Mouse (Mus musculus) lung, embryonic 15.5 days (tissue): ENCODE data around the gene Pnpla7. TPM values are rescaled to one million over a fixed set of nuclear protein-coding genes. Genes with fewer than 3 reads are reported as not detected.

Experiments
- ATAC-seq: fragments of 200-750 bp; cut with Nextera tagmentation; 2 replicates; pipeline ENCODE4 v1.8.0; 2017; ENCODE audit warnings: moderate number of reproducible peaks, borderline replicate concordance; ENCODE audit not compliant: low FRiP score, low TSS enrichment; ENCODE audit errors: extremely low read depth
- H3K27ac ChIP-seq: fragments of 300-500 bp; sonication (generic); 2 replicates; pipeline ENCODE4 v1.5.1; 2015; ENCODE audit warnings: moderate library complexity, mild to moderate bottlenecking, inconsistent platforms
- H3K27me3 ChIP-seq: fragments of 300-500 bp; sonication (generic); 2 replicates; pipeline ENCODE4 v1.6.1; 2015; ENCODE audit warnings: inconsistent platforms
- H3K36me3 ChIP-seq: fragments of 300-500 bp; sonication (generic); 2 replicates; pipeline ENCODE4 v1.6.1; 2015; ENCODE audit warnings: inconsistent platforms
- H3K4me1 ChIP-seq: fragments of 300-500 bp; sonication (generic); 2 replicates; pipeline ENCODE4 v1.6.1; 2015; ENCODE audit warnings: inconsistent platforms
- H3K4me2 ChIP-seq: fragments of 300-500 bp; sonication (generic); 2 replicates; pipeline ENCODE4 v1.6.1; 2015; ENCODE audit warnings: inconsistent platforms, mild to moderate bottlenecking, moderate library complexity
- H3K4me3 ChIP-seq: fragments of 300-500 bp; sonication (generic); 2 replicates; pipeline ENCODE4 v1.5.1; 2015; ENCODE audit warnings: mild to moderate bottlenecking, inconsistent platforms
- H3K9ac ChIP-seq: fragments of 300-500 bp; sonication (generic); 2 replicates; pipeline ENCODE4 v1.6.1; 2015; ENCODE audit warnings: inconsistent platforms
- H3K9me3 ChIP-seq: fragments of 300-500 bp; sonication (generic); 2 replicates; pipeline ENCODE4 v1.6.1; 2016; ENCODE audit warnings: inconsistent platforms
- WGBS: fragments of 180-500 bp; shearing (Covaris S2); methylation state at CpG from one replicate; pipeline ENCODE4 v1.1.7; 2015; 5-methylcytosine and 5-hydroxymethylcytosine counted together
- polyA plus RNA-seq: library from polyadenylated mRNA; unstranded; fragments of >200 nt; fragmentation: Nextera tagmentation; extraction: Ambion mirVana; gene quantifications from 2 replicates; pipeline ENCODE4 v1.2.1, GENCODE M21; 2015

Pnpla7 gene
- polyA plus RNA-seq, 1 experiment from 2014 or later, result 7.9 TPM

DNA sequence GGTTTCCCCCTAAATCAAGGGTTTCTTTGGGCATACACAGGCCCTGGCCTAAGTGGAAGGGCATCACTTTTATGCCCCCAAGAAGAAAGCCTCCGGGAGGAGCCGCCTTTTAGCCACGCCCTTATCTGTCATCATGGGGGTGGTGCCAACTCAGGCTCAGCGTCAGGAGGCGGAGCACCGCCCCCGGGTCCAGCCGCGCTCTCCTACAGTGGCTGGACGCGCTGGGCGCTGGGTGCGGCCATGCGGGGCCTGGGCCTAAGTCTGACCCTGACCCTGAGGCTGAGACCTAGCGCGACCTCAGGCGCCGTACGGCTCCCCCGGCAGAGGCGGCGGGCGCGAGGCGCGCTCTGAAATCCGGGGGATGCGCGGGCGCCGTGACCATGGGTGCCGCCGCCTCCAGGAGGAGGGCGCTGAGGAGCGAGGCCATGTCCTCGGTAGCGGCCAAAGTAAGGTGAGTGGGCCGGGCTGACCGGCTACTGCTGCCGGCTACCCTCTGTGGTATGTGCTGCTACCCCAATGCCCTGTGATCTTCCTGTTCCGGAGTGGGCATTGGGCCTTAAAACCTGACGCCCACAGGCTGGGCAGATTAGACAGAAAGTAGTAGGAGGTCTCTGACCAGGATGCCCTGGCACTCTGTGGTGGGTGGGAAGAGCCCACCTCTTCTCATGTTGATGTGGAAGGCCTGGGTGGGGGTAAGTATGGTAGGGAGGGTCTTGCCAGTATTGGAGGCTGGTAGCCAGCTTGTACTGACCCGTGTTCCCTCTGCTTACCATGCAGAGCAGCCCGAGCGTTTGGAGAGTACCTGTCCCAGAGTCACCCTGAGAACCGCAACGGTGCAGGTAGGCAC lies 78.6 kb downstream of the Pnpla7 start, which contains the start of gene Nsmf:
Gene Nsmf, plus strand, starts transcription at position 135 of the 847 bp plus-strand sequence.
- H3K27me3 ChIP-seq, result no peaks in the 10 kb centered on the region
- H3K4me2 ChIP-seq, result peak within 1 kb of the TSS; percentile 73
- peak; percentile 92 for ATAC-seq
- 0 out of 2 replicates have a peak, but pooled peaks cover under 1% of the 10 kb centered on the region for H3K36me3 ChIP-seq
- H3K4me3 ChIP-seq, result peak within 1 kb of the TSS; percentile 70
- H3K9me3 ChIP-seq, result no peaks in the 10 kb centered on the region
- peaks cover 7% of the 10 kb centered on the region for H3K4me1 ChIP-seq
- 3% methylated on average over 47 of the region's 47 CpGs for WGBS
- peak within 1 kb of the TSS; percentile 72 for H3K9ac ChIP-seq
- H3K27ac ChIP-seq, result no peak within 1 kb of the TSS

DNA sequence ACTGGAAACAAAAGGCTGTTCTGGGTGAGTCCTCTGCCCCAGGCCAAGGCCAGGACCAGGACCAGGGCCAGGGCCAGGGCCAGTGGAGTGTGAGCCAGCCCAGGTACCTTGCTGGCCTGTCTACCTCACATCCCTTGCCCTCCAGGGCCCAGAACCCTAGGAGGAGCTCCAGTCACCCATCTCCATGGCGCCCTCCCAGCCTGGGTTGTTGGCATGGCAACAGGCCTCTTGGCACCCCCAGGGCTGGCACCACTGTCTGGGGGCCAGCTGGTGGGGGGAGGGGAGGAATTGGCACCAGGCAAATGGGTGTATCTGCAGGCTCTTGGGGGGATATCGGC lies 79.2 kb downstream of the Pnpla7 start:
- peaks cover 7% of the 10 kb centered on the region for H3K4me1 ChIP-seq
- H3K27me3 ChIP-seq, result no peaks in the 10 kb centered on the region
- no peaks in the 10 kb centered on the region for H3K9me3 ChIP-seq
- 0 out of 2 replicates have a peak, but pooled peaks have one; percentile 3 for ATAC-seq
- 56% methylated on average over 2 of the region's 2 CpGs for WGBS
- peak overlapping the region; percentile 72 for H3K9ac ChIP-seq
- H3K27ac ChIP-seq, result no peak overlapping the region
- 0 out of 2 replicates have a peak, but pooled peaks cover 6% of the 10 kb centered on the region for H3K36me3 ChIP-seq
- H3K4me3 ChIP-seq, result peak overlapping the region; percentile 70
- peak overlapping the region; percentile 73 for H3K4me2 ChIP-seq

DNA sequence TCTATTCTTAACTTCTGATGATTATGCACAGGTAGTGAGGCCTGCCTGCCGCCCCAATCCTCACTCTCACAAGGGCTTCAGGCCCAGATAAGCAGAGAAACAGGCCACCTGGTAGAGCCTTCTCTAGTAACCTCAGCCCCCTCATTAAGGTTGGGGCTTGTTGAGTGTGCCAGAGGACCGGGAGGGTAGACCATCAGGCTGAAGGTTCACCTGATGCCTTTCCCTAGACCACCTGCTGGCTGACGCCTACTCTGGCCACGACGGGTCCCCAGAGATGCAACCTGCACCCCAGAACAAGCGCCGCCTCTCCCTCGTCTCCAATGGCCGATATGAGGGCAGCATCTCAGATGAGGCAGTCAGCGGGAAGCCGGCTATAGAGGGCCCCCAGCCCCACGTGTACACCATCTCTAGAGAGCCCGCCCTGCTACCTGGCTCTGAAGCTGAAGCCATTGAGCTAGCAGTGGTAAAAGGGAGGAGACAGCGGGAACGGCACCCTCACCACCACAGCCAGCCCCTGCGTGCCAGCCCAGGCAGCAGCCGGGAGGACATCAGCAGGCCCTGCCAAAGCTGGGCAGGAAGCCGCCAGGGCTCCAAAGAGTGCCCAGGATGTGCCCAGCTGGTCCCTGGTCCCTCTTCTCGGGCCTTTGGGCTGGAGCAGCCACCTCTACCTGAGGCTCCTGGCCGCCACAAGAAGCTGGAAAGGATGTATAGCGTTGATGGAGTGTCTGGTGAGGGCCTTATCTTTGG lies 79.7 kb downstream of the Pnpla7 start:
- no peaks in the 10 kb centered on the region for H3K9me3 ChIP-seq
- no peaks in the 10 kb centered on the region for H3K27me3 ChIP-seq
- H3K9ac ChIP-seq, result no peak overlapping the region; the same call in 1 of the 2 replicates
- H3K4me2 ChIP-seq, result peak overlapping the region; percentile 73
- peaks cover 7% of the 10 kb centered on the region for H3K4me1 ChIP-seq
- WGBS, result 87% methylated on average over 21 of the region's 21 CpGs
- no peak overlapping the region for H3K27ac ChIP-seq
- 0 out of 2 replicates have a peak, but pooled peaks cover 7% of the 10 kb centered on the region for H3K36me3 ChIP-seq
- peak overlapping the region; percentile 70 for H3K4me3 ChIP-seq
- no peak for ATAC-seq

DNA sequence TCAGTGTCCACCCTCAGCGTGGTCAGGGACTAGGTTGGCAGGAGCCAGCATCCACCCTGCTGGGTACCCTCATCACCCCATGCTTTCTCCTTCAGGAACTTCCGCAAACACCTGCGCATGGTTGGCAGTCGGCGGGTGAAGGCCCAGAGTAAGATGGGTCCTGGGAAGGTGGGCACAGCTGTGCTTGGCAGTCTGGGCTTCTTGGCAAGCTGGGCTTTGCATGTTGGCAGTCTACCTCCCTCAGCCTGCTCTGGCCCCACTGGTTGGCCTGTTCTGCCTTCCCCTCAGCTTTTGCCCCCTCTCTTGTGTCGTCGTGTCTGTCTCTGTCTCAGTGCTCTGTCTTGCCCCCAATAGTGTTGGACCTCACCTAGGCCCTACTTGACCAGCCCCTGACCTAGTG lies 83.1 kb downstream of the Pnpla7 start:
- Histone ChIP-seq H3K4me3 (no peak overlapping the region), H3K4me1 (peaks cover 7% of the 10 kb centered on the region), H3K27ac (no peak overlapping the region), H3K9me3 (no peaks in the 10 kb centered on the region), H3K27me3 (no peaks in the 10 kb centered on the region), H3K4me2 (no peak overlapping the region), H3K9ac (no peak overlapping the region), H3K36me3 (0 out of 2 replicates have a peak, but pooled peaks cover 11% of the 10 kb centered on the region)
- 92% methylated on average over 7 of the region's 7 CpGs for WGBS
- no peak for ATAC-seq

DNA sequence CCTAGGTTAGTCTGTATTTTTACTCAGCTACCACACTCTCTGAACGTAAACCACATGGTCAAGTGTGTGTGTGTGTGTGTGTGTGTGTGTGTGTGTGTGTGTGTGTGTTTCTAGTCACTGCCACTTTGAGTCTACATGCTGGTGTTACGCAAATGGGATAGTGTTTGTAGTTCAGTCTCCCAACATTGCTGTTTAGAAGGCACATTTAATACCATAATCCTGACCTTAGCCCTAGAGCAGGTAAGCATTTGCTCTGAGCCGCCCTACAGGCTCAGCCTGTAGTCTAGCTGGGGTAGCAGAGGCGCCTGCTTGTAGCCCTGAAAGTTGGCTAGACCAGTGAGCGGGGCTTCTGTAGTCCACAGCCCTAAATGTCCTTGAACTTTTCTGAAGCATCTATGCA lies 87.7 kb downstream of the Pnpla7 start:
- H3K36me3 ChIP-seq, result 0 out of 2 replicates have a peak, but pooled peaks cover 11% of the 10 kb centered on the region
- H3K27ac ChIP-seq, result no peak overlapping the region

DNA sequence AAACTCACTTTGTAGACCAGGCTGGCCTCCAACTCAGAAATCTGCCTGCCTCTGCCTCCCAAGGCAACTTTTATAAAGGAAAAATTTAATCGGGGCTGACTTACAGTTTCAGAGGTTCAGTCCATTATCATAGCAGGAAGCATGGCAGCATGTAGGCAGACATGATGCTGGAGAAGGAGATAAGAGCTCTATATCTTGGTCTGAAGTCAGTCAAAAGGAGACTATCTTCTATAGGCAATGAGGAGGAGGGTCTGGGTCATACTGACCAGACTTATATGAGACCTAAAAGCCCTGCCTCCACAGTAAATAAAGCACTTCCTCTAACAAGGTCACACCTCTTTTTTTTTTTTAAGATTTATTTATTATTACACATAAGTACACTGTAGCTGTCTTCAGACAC lies 88.5 kb downstream of the Pnpla7 start:
- Histone ChIP-seq H3K9me3 (no peaks in the 10 kb centered on the region), H3K9ac (no peak overlapping the region), H3K4me2 (no peak overlapping the region), H3K36me3 (0 out of 2 replicates have a peak, but pooled peaks cover 11% of the 10 kb centered on the region), H3K27ac (no peak overlapping the region), H3K4me1 (no peaks in the 10 kb centered on the region), H3K4me3 (no peak overlapping the region), H3K27me3 (no peaks in the 10 kb centered on the region)
- ATAC-seq, result no peak
- 97% methylated on average over 1 of the region's 1 CpGs for WGBS

More for the DNA sequence above, 87.7 kb downstream of the Pnpla7 start:
- Histone ChIP-seq H3K9me3 (no peaks in the 10 kb centered on the region), H3K9ac (no peak overlapping the region), H3K4me2 (no peak overlapping the region), H3K27me3 (no peaks in the 10 kb centered on the region), H3K4me1 (no peaks in the 10 kb centered on the region), H3K4me3 (no peak overlapping the region)
- 86% methylated on average over 5 of the region's 5 CpGs for WGBS
- no peak for ATAC-seq

DNA sequence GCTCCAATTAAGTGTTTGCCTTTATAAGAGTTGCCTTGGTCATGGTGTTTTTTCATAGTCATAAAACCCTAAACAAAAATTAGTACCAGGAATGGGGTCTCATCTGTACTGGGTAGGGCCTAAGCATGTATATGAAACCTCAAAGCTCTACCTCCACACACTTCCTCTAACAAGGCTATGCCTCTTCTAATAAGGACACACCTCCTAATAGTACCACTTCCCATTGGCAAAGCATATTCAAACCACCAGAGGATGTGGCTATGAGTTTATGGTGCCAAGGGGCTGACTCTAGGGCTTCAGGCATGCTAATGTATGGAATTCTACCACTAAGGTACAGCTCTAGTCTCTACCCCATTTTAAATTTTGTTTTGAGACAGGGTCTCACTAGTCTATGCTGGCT lies 89.7 kb downstream of the Pnpla7 start:
- no peaks in the 10 kb centered on the region for H3K4me1 ChIP-seq
- 0 out of 2 replicates have a peak, but pooled peaks cover 4% of the 10 kb centered on the region for H3K36me3 ChIP-seq
- H3K4me2 ChIP-seq, result no peak overlapping the region
- no peak overlapping the region for H3K4me3 ChIP-seq
- no peaks in the 10 kb centered on the region for H3K27me3 ChIP-seq
- no peaks in the 10 kb centered on the region for H3K9me3 ChIP-seq
- no peak overlapping the region for H3K9ac ChIP-seq
- no peak overlapping the region for H3K27ac ChIP-seq
- no peak for ATAC-seq

DNA sequence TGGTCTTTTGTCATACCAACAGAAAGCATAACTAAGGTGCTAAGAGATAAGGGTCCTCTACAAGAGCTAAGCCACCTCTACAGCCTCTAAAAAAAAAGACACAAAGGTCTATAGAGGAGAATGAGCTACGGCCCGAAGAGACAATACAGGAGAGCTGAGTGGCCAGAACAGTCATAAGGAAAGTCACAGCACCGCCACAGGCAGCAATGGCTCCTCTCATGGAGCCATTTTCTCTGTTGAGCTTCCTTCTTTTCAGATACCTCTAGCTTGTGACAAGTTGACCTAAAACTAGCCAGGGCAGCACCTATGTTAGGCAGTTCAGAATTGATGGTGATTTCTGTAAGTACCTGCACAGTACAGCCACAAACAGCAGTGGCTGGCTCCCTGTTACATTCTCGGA lies 90.7 kb downstream of the Pnpla7 start:
- Histone ChIP-seq H3K36me3 (0 out of 2 replicates have a peak, but pooled peaks cover 3% of the 10 kb centered on the region), H3K9me3 (no peaks in the 10 kb centered on the region), H3K27me3 (no peaks in the 10 kb centered on the region), H3K27ac (no peak overlapping the region), H3K4me1 (no peaks in the 10 kb centered on the region), H3K4me2 (no peak overlapping the region), H3K4me3 (no peak overlapping the region), H3K9ac (no peak overlapping the region)
- 82% methylated on average over 4 of the region's 4 CpGs for WGBS
- no peak for ATAC-seq

DNA sequence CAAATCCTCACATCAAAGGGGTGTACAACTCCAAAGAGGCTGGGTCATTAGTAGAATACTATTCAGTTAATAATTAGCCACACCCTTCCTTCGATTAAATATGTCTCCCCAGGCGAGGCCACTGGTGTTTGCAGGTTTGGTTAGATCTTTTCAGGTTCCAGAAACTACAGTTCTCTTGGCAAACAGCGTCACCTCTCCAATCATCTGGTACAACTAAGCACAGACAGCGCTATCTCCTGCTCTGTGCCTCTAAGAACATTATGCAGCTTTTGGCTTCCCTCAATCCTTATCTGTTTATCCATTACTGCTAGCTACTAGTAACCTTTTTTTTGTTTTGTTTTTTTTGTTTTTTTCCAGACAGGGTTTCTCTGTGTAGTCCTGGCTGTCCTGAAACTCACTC lies 93.7 kb downstream of the Pnpla7 start:
- no peaks in the 10 kb centered on the region for H3K36me3 ChIP-seq
- H3K9ac ChIP-seq, result no peak overlapping the region
- no peaks in the 10 kb centered on the region for H3K9me3 ChIP-seq
- H3K27ac ChIP-seq, result no peak overlapping the region
- no peak for ATAC-seq
- WGBS, result 57% methylated on average over 4 of the region's 4 CpGs
- no peak overlapping the region for H3K4me3 ChIP-seq
- no peaks in the 10 kb centered on the region for H3K27me3 ChIP-seq
- no peaks in the 10 kb centered on the region for H3K4me1 ChIP-seq
- H3K4me2 ChIP-seq, result no peak overlapping the region

DNA sequence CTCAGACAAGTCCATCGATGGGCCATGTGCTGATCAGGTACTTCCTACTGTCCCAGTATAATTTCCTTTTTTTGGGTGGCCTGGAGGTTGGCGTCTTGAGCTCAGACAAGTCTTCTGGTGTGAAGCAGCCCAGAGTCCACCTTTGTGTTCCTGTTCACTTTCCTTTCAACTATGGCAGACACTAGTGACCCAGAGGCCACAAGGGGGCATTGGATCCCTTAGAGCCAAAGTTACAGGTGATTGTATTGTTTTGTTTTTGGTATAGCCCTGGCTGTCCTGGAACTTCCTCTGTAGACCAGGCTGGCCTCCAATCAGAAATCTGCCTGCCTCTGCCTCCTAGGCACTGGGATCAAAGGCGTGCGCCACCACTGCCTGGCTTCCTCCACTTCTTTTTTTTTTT lies 96.6 kb downstream of the Pnpla7 start:
- Histone ChIP-seq H3K9ac (no peak overlapping the region), H3K27ac (no peak overlapping the region), H3K9me3 (no peaks in the 10 kb centered on the region), H3K4me1 (no peaks in the 10 kb centered on the region), H3K4me3 (no peak overlapping the region), H3K36me3 (no peaks in the 10 kb centered on the region), H3K27me3 (no peaks in the 10 kb centered on the region), H3K4me2 (no peak overlapping the region)
- WGBS, result 87% methylated on average over 4 of the region's 4 CpGs
- ATAC-seq, result no peak

DNA sequence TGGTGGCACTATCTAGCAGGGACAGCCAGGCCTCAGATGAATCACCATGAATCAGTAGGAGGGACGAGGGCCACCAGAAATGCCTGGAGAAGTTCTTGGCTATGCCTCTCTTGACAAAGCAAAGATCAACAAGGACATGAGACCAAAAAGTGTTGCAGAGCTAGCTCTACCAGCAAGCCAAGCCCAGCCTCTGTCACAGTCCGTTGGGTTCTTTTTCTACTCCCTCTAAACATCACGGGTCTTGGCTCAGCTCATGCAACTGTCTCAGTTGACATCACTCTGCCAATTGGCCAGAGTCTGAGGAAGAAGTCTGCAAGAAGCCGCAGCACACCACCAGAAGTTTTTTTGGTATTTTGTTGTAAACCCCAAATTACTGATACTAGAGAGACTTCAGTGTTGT lies 99.7 kb downstream of the Pnpla7 start:
- WGBS, result 66% methylated on average over 4 of the region's 4 CpGs
- no peak for ATAC-seq

DNA sequence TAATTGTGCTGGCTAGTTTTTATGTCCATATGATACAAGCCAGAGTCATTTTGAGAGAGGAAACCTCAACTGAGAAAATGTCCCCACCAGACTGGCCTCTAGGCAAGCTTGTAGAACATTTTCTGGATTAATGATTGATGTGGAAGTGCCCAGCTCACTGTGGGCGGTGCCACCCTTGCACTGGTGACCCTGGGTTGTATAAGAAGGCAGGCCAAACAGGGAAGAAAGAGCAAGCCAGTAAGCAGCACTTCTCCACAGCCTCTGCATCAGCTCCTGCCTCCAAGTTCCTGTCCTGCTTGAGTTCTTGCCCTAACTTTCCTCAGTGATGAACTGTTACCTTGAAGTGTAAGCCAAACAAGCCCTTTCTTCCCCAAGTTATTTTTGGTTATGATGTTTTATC lies 103.1 kb downstream of the Pnpla7 start:
- no peaks in the 10 kb centered on the region for H3K36me3 ChIP-seq
- 33% methylated on average over 1 of the region's 1 CpGs for WGBS
- no peaks in the 10 kb centered on the region for H3K27me3 ChIP-seq
- no peak overlapping the region for H3K27ac ChIP-seq
- no peak overlapping the region for H3K9ac ChIP-seq
- no peaks in the 10 kb centered on the region for H3K4me1 ChIP-seq
- no peaks in the 10 kb centered on the region for H3K9me3 ChIP-seq
- H3K4me3 ChIP-seq, result no peak overlapping the region
- no peak overlapping the region for H3K4me2 ChIP-seq
- ATAC-seq, result no peak

More for the DNA sequence above, 99.7 kb downstream of the Pnpla7 start:
- Histone ChIP-seq H3K4me3 (no peak overlapping the region), H3K27me3 (no peaks in the 10 kb centered on the region), H3K9me3 (no peaks in the 10 kb centered on the region), H3K4me1 (no peaks in the 10 kb centered on the region), H3K36me3 (no peaks in the 10 kb centered on the region), H3K9ac (no peak overlapping the region), H3K27ac (no peak overlapping the region), H3K4me2 (no peak overlapping the region)
